Mouse (Mus musculus) intestine, embryonic 16.5 days (tissue): ENCODE results near the gene AL731706.2. TPM values are rescaled to one million over a fixed set of nuclear protein-coding genes. Genes with fewer than 3 reads are reported as not detected.

ENCODE experiments used
- ATAC-seq: fragments of 200-750 bp; cut with Nextera tagmentation; 2 replicates; pipeline ENCODE4 v1.8.0; 2017; ENCODE audit warnings: moderate TSS enrichment, moderate library complexity
- H3K27ac ChIP-seq: fragments of 300-500 bp; sonication (generic); 2 replicates; pipeline ENCODE4 v1.5.1; 2014; ENCODE audit warnings: mild to moderate bottlenecking, low read length
- H3K27me3 ChIP-seq: fragments of 300-500 bp; sonication (generic); replicated peaks from 2 replicates; pipeline ENCODE4 v1.6.1; 2014; ENCODE audit warnings: low read length, control low read depth, mixed read lengths; ENCODE audit not compliant: control insufficient read depth, insufficient read depth
- H3K36me3 ChIP-seq: fragments of 300-500 bp; sonication (generic); 2 replicates; pipeline ENCODE4 v1.6.1; 2014; ENCODE audit warnings: low read length, control low read depth; ENCODE audit not compliant: control insufficient read depth, insufficient read depth
- H3K4me1 ChIP-seq: fragments of 300-500 bp; sonication (generic); 2 replicates; pipeline ENCODE4 v1.6.1; 2014; ENCODE audit warnings: low read length, control low read depth, mixed read lengths; ENCODE audit not compliant: control insufficient read depth, insufficient read depth
- H3K4me2 ChIP-seq: fragments of 300-500 bp; sonication (generic); 2 replicates; pipeline ENCODE4 v1.6.1; 2014; ENCODE audit warnings: low read depth, low read length, control low read depth
- H3K4me3 ChIP-seq: fragments of 300-500 bp; sonication (generic); 2 replicates; pipeline ENCODE4 v1.5.1; 2014; ENCODE audit warnings: mild to moderate bottlenecking, low read length
- H3K9ac ChIP-seq: fragments of 300-500 bp; sonication (generic); 2 replicates; pipeline ENCODE4 v1.6.1; 2014; ENCODE audit warnings: low read depth, low read length
- H3K9me3 ChIP-seq: fragments of 300-500 bp; sonication (generic); 2 replicates; pipeline ENCODE4 v1.6.1; 2016; ENCODE audit warnings: low read length, control low read depth; ENCODE audit not compliant: control insufficient read depth
- WGBS: fragments of 180-500 bp; shearing (Covaris S2); extraction: QIAGEN DNeasy Blood & Tissue Kit; methylation state at CpG from one replicate; pipeline ENCODE4 v1.1.7; 2014; 5-methylcytosine and 5-hydroxymethylcytosine counted together
- polyA plus RNA-seq: library from polyadenylated mRNA; unstranded; fragments of >200 nt; fragmentation: Nextera tagmentation; extraction: Ambion mirVana; gene quantifications from 2 replicates; pipeline ENCODE4 v1.2.1, GENCODE M21; 2015

AL731706.2 gene
- polyA plus RNA-seq, 1 experiment from 2014 or later, result 55.8 TPM

- no peak overlapping the region for H3K4me3 ChIP-seq
- no peak for ATAC-seq
- no peak overlapping the region for H3K9ac ChIP-seq
- no peak overlapping the region for H3K4me2 ChIP-seq
- WGBS, result 67% methylated on average over 3 of the region's 3 CpGs
- no peaks in the 10 kb centered on the region for H3K27me3 ChIP-seq
- no peaks in the 10 kb centered on the region for H3K9me3 ChIP-seq
- H3K4me1 ChIP-seq, result no peaks in the 10 kb centered on the region; the same call in 1 of the 2 replicates
- no peaks in the 10 kb centered on the region for H3K36me3 ChIP-seq
- no peak overlapping the region for H3K27ac ChIP-seq
Measured at GRCm38 (mm10) chr2:136835882-136836281, 49.6 kb downstream of the AL731706.2 start.

Other genes starting within 250 kb of the AL731706.2 start
- gene Snap25, start 172.2 kb downstream of the AL731706.2 start, polyA plus RNA-seq, result 8.0 and 9.2 TPM in 2 replicates
- gene Slx4ip, start 5.5 kb upstream of the AL731706.2 start, polyA plus RNA-seq, result 4.4 and 5.1 TPM in 2 replicates
- 45.5 and 45.6 TPM in 2 replicates for gene AL731706.1, start 5.7 kb upstream of the AL731706.2 start, polyA plus RNA-seq
- gene Mkks, start 5.7 kb upstream of the AL731706.2 start, polyA plus RNA-seq, result 17.3 and 18.9 TPM in 2 replicates
- gene Jag1, start 231.0 kb upstream of the AL731706.2 start, polyA plus RNA-seq, result 5.1 and 8.9 TPM in 2 replicates